Mouse (Mus musculus) limb, embryonic 12.5 days (tissue): ENCODE measurements around the gene Nedd4. TPM values are rescaled to one million over a fixed set of nuclear protein-coding genes. Genes with fewer than 3 reads are reported as not detected.

Experiments used
- ATAC-seq: fragments of 200-750 bp; cut with Nextera tagmentation; 2 replicates; pipeline ENCODE4 v1.8.0; 2017; ENCODE audit warnings: low read depth, moderate TSS enrichment; ENCODE audit not compliant: insufficient number of reproducible peaks, insufficient read depth, low FRiP score, low TSS enrichment
- H3K27ac ChIP-seq: fragments of 300-500 bp; sonication (generic); 2 replicates; pipeline ENCODE4 v1.5.1; 2016; ENCODE audit warnings: mild to moderate bottlenecking, moderate library complexity
- H3K27me3 ChIP-seq: fragments of 300-500 bp; sonication (generic); 2 replicates; pipeline ENCODE4 v1.6.1; 2016; ENCODE audit warnings: mild to moderate bottlenecking, moderate library complexity
- H3K36me3 ChIP-seq: fragments of 300-500 bp; sonication (generic); 2 replicates; pipeline ENCODE4 v1.6.1; 2016; ENCODE audit warnings: mild to moderate bottlenecking, moderate library complexity
- H3K4me1 ChIP-seq: fragments of 300-500 bp; sonication (generic); replicated peaks from 2 replicates; pipeline ENCODE4 v1.6.1; 2016
- H3K4me2 ChIP-seq: fragments of 300-500 bp; sonication (generic); 2 replicates; pipeline ENCODE4 v1.6.1; 2016; ENCODE audit warnings: mild to moderate bottlenecking, moderate library complexity
- H3K4me3 ChIP-seq: fragments of 300-500 bp; sonication (generic); replicated peaks from 2 replicates; pipeline ENCODE4 v1.5.1; 2016; ENCODE audit warnings: mild to moderate bottlenecking
- H3K9ac ChIP-seq: fragments of 300-500 bp; sonication (generic); replicated peaks from 2 replicates; pipeline ENCODE4 v1.6.1; 2016; ENCODE audit warnings: mild to moderate bottlenecking, moderate library complexity
- H3K9me3 ChIP-seq: fragments of 300-500 bp; sonication (generic); 2 replicates; pipeline ENCODE4 v1.6.1; 2016; ENCODE audit warnings: mild to moderate bottlenecking, moderate library complexity
- WGBS: fragments of 180-500 bp; shearing (Covaris S2); methylation state at CpG from one replicate; pipeline ENCODE4 v1.1.7; 2016; 5-methylcytosine and 5-hydroxymethylcytosine counted together
- polyA plus RNA-seq: library from polyadenylated mRNA; unstranded; fragments of >200 nt; fragmentation: Nextera tagmentation; extraction: Ambion mirVana; gene quantifications from 2 replicates; pipeline ENCODE4 v1.2.1, GENCODE M21; 2016

Gene Nedd4
- polyA plus RNA-seq, 1 experiment from 2014 or later = 815 TPM

DNA sequence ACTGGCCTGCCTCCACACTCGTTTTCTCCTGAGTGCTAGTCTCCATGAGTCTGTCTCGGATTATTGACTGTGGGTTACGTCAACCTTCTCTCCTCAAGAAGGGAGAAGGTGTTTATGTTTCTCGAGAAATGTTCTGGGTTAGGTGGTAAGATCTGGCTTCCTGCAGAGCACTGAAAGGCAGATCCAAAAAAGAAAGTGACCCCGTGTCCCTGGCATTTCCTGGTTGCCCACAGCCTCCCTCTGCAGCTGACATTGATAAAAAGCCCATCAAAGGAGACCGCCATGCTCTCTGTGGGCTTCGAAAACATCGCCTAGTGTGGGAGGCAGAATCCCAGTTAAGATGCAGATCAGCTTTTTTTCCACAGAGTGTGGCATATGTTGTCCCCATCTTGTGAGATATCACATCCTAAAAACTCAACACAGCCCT lies 96.6 kb downstream of the Nedd4 start:
- Histone ChIP-seq H3K4me2 (peak overlapping the region; percentile 9; the same call in 1 of the 2 replicates), H3K9ac (no peak overlapping the region), H3K27ac (no peak overlapping the region), H3K4me3 (no peak overlapping the region), H3K36me3 (no peaks in the 10 kb centered on the region), H3K4me1 (peaks cover 36% of the 10 kb centered on the region), H3K27me3 (peaks cover 13% of the 10 kb centered on the region), H3K9me3 (no peaks in the 10 kb centered on the region)
- 8% methylated on average over 8 of the region's 8 CpGs for WGBS
- no peak for ATAC-seq

DNA sequence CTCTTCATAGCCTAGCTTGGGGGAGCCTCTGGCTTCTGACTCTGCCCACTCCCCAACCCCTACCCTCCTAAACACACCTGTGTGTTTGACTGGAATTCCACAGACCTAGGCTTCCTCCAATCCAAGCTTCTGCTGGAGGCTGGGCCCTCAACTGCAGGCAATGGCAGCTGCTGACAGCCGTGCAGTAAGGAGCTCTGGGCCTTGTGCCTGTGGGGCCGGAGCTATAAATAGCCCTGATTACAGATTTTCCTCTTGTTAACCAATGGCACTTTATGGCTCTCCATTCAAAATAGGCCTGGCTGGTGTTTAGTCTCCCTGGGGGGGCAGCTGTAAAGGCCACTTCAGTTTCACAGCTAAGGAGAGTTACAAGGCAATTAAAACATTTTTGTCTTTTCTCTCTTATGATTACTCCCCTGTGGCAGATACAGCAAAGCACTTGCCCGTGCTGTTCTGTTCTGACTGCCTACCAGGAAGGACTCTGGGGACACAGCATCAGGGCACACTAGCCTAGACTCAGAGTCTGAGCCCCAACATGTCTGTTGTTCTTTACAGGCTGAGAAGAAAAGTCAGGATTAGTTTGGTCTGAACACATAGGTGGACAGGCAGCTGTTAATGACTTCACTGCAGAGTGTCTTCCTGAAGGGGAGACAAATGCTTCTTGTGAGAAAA lies 101.0 kb downstream of the Nedd4 start:
- H3K27me3 ChIP-seq = peaks cover 29% of the 10 kb centered on the region
- H3K4me2 ChIP-seq = no peak overlapping the region
- H3K4me1 ChIP-seq = peaks cover 29% of the 10 kb centered on the region
- H3K9me3 ChIP-seq = no peaks in the 10 kb centered on the region
- no peak overlapping the region for H3K4me3 ChIP-seq
- peak; percentile 87 for ATAC-seq
- 0 out of 2 replicates have a peak overlapping the region, but pooled peaks have one; percentile 9 for H3K27ac ChIP-seq
- no peaks in the 10 kb centered on the region for H3K36me3 ChIP-seq
- H3K9ac ChIP-seq = no peak overlapping the region
- WGBS = 4% methylated on average over 3 of the region's 3 CpGs

DNA sequence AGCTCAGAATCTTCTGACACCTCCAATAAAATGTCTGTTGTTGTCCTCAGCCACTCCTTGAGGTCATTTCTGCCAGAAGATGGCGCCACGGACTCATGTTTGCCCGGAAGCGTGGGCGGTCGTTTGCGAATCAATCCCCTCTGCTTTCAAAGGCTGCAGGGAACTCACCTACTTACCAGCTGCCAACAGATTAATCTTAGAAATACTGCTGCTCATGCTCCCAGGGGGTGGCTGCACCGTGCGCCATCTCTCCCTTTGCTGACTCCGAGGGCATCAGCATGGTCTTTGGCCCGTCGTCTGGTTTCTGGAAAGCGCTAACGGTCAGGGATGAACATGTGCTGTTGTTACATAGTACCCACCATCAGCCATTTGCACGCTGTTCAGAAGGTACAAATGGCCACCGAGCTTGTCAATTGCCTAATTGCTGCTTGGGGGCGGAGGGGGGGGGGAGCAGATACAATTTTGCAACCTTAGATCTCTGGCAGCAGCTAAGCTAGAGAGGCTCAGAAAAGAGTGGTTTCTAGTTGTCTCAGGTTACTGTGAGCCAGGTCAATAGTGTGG lies 104.7 kb downstream of the Nedd4 start:
- Histone ChIP-seq H3K4me1 (peaks cover 20% of the 10 kb centered on the region), H3K27ac (no peak overlapping the region), H3K4me3 (peak overlapping the region; percentile 34), H3K27me3 (peaks cover 32% of the 10 kb centered on the region), H3K4me2 (peak overlapping the region; percentile 66), H3K9ac (peak overlapping the region; percentile 18; the same call in 1 of the 2 replicates), H3K36me3 (no peaks in the 10 kb centered on the region), H3K9me3 (no peaks in the 10 kb centered on the region)
- ATAC-seq = no peak
- under 1% methylated on average over 17 of the region's 17 CpGs for WGBS

DNA sequence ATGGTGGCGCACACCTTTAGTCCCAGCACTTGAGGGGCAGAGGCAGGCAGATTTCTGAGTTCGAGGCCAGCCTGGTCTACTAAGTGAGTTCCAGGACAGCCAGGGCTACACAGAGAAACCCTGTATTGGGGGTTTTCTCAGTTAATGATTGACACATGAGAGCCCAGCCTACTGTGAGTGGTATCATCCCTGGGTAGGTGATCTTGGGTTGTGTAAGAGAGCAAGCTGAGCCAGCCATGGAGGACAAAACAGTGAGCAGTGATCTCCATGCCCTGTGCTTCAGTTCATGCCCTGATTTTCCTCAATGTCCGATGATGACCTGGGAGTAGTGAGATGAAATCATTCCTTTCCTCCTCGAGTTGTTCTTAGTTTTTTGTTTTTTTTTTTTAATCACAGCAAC lies 112.9 kb downstream of the Nedd4 start:
- H3K36me3 ChIP-seq = no peaks in the 10 kb centered on the region
- whole genome bisulfite sequencing = 93% methylated on average over 4 of the region's 4 CpGs
- H3K4me2 ChIP-seq = no peak overlapping the region
- ATAC-seq = no peak
- H3K9me3 ChIP-seq = no peaks in the 10 kb centered on the region
- peaks cover 17% of the 10 kb centered on the region for H3K27me3 ChIP-seq
- H3K4me1 ChIP-seq = peaks cover 8% of the 10 kb centered on the region
- H3K9ac ChIP-seq = no peak overlapping the region
- H3K4me3 ChIP-seq = no peak overlapping the region
- H3K27ac ChIP-seq = no peak overlapping the region

DNA sequence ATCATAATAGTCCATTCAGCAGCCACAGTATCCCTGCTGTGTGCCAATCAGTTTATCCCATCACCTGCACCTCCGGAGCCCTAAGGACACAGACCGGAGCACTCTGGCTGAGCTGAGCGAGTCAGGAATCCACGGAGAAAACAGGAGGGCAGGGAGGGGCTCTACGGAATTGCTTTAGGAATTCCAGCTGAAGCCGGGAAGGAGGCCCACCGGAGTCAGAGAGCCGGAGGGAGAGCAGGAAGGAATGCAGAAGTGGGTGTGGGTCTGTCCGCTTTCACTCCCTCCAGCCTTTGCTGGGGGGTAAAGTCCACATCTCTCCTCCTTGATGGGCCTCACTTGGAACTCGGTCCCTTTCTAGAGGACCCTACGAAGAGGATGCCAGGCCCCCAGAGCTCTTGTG lies 116.9 kb downstream of the Nedd4 start:
- peaks cover 30% of the 10 kb centered on the region for H3K4me1 ChIP-seq
- H3K36me3 ChIP-seq = no peaks in the 10 kb centered on the region
- no peak overlapping the region for H3K4me3 ChIP-seq
- no peaks in the 10 kb centered on the region for H3K9me3 ChIP-seq
- no peak overlapping the region for H3K27ac ChIP-seq
- peaks cover 34% of the 10 kb centered on the region for H3K27me3 ChIP-seq
- WGBS = 51% methylated on average over 11 of the region's 11 CpGs
- no peak overlapping the region for H3K4me2 ChIP-seq
- no peak overlapping the region for H3K9ac ChIP-seq
- no peak for ATAC-seq

DNA sequence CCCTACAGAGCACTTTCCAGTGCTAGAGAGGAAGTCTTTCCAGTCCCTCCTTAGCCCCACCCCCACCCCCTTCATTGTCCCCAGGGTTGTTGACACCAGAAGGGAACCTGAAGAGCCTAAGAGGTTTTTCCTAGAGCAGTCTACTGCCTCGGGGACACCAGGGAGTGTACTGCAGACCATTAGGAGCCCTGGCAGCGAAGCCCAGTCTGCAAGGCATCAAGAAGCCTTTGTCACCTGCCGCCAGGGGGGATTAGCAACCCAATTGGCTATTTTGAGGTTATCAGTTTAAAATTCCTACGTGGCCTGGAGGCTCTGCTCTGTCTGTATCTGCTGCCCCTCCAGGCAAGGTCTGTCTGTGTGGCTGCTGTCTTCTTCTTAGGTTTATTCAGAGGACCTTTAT lies 117.6 kb downstream of the Nedd4 start:
- 0 out of 2 replicates have a peak overlapping the region, but pooled peaks have one; percentile 24 for H3K4me2 ChIP-seq
- H3K27ac ChIP-seq = no peak overlapping the region
- no peaks in the 10 kb centered on the region for H3K9me3 ChIP-seq
- H3K27me3 ChIP-seq = peaks cover 33% of the 10 kb centered on the region
- H3K9ac ChIP-seq = no peak overlapping the region
- H3K4me1 ChIP-seq = peaks cover 30% of the 10 kb centered on the region
- WGBS = 6% methylated on average over 4 of the region's 4 CpGs
- H3K36me3 ChIP-seq = no peaks in the 10 kb centered on the region
- no peak for ATAC-seq
- H3K4me3 ChIP-seq = no peak overlapping the region

DNA sequence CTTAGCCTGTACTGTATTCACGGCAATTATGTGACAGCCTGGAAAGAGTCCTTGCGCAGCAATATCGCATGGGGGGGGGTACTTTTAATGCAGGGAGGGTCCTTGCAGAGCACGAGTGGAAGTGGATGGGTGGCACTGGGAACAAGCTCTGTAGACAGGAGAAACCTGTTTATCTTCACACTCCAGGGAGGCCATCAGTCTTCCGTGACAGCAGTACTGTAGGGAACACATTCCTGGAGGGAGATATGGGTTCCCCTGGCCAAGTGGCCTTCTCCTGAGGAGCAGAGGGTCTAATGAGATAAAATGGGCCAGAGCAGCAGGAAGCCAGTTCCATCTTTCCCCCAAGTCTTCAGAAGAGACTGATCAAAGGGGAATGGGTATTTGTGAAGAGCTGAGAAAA lies 118.5 kb downstream of the Nedd4 start:
- no peak overlapping the region for H3K4me3 ChIP-seq
- no peaks in the 10 kb centered on the region for H3K9me3 ChIP-seq
- no peak overlapping the region for H3K4me2 ChIP-seq

DNA sequence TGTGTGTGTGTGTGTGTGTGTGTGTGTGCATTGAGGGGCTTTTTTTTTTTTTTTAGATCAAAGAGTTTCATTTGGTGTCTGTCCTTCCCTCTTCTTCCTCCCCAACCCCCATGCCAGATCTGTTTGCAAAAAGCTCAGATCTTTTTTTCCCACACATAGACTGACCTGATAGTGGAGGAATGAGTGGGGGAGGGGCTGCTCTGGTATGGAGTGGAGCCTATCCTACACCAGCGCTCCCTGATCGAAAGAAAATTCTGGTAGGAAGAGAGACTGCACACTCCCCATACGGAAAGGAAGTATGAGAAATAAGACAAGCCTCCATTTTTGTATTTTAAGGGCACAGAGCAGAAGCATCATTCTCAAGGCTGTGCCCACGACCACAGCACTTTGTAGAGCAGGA lies 119.3 kb downstream of the Nedd4 start:
- Histone ChIP-seq H3K9me3 (no peaks in the 10 kb centered on the region), H3K9ac (no peak overlapping the region), H3K27me3 (peaks cover 33% of the 10 kb centered on the region), H3K4me2 (no peak overlapping the region), H3K36me3 (no peaks in the 10 kb centered on the region), H3K4me3 (no peak overlapping the region), H3K27ac (no peak overlapping the region), H3K4me1 (peaks cover 30% of the 10 kb centered on the region)
- 16% methylated on average over 4 of the region's 4 CpGs for WGBS
- ATAC-seq = no peak

More for the DNA sequence above, 118.5 kb downstream of the Nedd4 start:
- WGBS = 18% methylated on average over 5 of the region's 5 CpGs
- no peak overlapping the region for H3K9ac ChIP-seq
- peaks cover 30% of the 10 kb centered on the region for H3K4me1 ChIP-seq
- H3K36me3 ChIP-seq = no peaks in the 10 kb centered on the region
- no peak for ATAC-seq
- no peak overlapping the region for H3K27ac ChIP-seq
- H3K27me3 ChIP-seq = peaks cover 33% of the 10 kb centered on the region

DNA sequence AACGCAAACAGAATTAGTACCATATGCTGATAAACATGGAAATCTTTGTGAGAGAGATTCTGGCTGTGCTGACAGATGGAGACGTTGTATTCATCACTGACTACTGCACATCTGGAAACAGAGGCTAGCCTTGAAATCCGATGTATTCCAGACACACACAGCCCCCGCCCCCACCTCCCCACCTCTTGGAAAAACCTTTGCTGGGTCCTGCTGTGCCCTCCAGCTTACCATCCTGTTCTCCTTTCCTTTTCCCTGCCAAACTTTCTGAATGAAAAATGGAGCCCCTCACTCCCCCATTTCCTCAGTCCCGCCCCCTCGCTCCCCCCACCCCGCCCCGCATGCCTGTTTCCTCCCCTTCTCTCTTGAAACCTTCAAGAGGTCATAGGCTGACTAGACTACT lies 120.0 kb downstream of the Nedd4 start:
- Histone ChIP-seq H3K4me2 (peak overlapping the region; percentile 15; the same call in 1 of the 2 replicates), H3K4me3 (no peak overlapping the region)
- ATAC-seq = no peak

DNA sequence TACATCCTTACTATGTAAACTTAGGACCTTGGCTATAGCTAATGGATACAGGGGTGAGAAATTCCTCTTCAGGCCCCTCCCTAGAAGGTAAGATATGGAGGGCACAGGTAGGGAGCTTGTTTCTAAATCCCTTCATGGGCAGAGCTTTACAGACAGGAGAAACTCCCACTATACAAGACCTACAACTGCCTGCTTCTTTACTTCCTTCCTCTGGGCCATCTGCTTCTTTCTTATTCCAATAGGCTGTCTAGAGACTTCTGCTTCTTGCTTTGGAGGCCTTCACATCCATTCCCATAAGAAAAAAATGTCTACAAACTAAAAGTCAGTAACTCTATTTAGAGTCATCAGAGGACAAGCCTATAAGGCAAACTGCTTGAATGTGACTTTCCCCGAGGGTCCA lies 125.6 kb downstream of the Nedd4 start:
- no peak overlapping the region for H3K27ac ChIP-seq
- 95% methylated on average over 1 of the region's 1 CpGs for WGBS
- H3K36me3 ChIP-seq = no peaks in the 10 kb centered on the region
- ATAC-seq = no peak
- H3K4me1 ChIP-seq = peaks cover 14% of the 10 kb centered on the region
- H3K9ac ChIP-seq = no peak overlapping the region
- H3K4me3 ChIP-seq = no peak overlapping the region
- no peak overlapping the region for H3K4me2 ChIP-seq
- no peaks in the 10 kb centered on the region for H3K9me3 ChIP-seq
- 0 out of 2 replicates have a peak, but pooled peaks cover 8% of the 10 kb centered on the region for H3K27me3 ChIP-seq

More for the DNA sequence above, 120.0 kb downstream of the Nedd4 start:
- peaks cover 30% of the 10 kb centered on the region for H3K4me1 ChIP-seq
- no peaks in the 10 kb centered on the region for H3K9me3 ChIP-seq
- no peaks in the 10 kb centered on the region for H3K36me3 ChIP-seq
- no peak overlapping the region for H3K9ac ChIP-seq
- peaks cover 33% of the 10 kb centered on the region for H3K27me3 ChIP-seq
- H3K27ac ChIP-seq = no peak overlapping the region
- WGBS = 18% methylated on average over 8 of the region's 8 CpGs

DNA sequence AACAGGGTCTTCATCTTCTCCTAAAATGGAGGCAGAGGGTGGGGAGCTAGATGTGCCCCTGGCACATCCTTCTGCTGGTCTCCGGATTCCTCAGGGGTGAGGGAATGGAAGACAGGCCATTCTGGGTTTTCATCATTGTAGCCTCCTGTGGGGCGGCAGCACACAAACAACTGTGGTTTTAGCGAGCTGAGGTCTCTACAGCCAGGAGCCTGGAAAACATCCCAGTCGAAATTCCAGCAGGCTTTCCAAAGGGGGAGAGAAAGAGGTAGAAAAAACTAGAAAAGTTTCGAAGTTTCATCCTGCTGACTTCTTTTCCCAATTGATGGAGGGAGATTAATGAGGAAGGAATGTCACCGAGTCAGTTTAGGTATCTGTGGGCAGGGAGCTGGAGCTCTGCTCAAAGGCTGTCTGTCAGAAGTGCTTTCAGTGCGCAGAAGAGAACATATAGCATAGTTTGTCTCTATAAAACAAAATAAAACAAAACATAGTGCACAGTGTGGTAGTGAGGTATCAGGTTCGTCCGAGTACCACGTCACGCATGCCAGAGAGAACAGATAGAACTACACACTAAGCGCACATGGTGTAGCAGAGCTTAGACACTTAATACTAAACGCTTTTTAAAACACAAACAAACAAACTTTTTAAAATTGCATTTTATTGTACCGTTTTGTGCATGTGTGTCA lies 128.5 kb downstream of the Nedd4 start:
- H3K9ac ChIP-seq = no peak overlapping the region
- H3K4me3 ChIP-seq = no peak overlapping the region
- WGBS = 48% methylated on average over 14 of the region's 14 CpGs

More for the DNA sequence above, 128.5 kb downstream of the Nedd4 start:
- Histone ChIP-seq H3K4me2 (no peak overlapping the region), H3K9me3 (no peaks in the 10 kb centered on the region), H3K27me3 (0 out of 2 replicates have a peak, but pooled peaks cover 8% of the 10 kb centered on the region), H3K36me3 (no peaks in the 10 kb centered on the region), H3K27ac (no peak overlapping the region), H3K4me1 (peaks cover 14% of the 10 kb centered on the region)
- ATAC-seq = no peak
